Mouse (Mus musculus): ENCODE results near the gene Rasl12. TPM values are rescaled to one million over a fixed set of nuclear protein-coding genes. Genes with fewer than 3 reads are reported as not detected.

The Rasl12 gene
- 5.8 and 7.4 TPM in 2 replicates for polyA plus RNA-seq (2015; fragmentation: Nextera tagmentation; extraction: Ambion mirVana)

DNA sequence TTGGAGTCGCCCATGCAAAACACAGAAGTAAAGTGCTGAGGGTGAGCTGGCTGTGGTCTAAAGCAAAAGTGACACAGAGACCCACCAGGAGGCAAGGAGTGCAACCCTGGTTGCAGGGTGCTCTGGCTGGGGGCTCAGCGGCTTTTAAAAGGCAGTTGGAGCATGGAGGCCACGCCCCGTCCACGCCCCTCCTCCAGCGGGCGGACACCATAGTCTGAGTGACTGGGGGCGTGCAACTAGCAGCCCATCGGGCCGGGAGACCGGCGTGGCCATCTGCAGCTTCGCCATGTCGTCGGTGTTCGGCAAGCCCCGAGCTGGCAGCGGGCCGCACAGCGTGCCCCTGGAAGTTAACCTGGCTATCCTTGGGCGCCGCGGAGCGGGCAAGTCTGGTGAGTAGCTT, at the start of gene Rasl12:
TSS of gene Rasl12 (plus strand) at position 228 of the 400 bp plus-strand sequence.
- Histone ChIP-seq H3K4me2 (peak within 1 kb of the TSS; percentile 86), H3K27me3 (replicated peaks) (peaks cover 5% of the 10 kb centered on the region), H3K9me3 (replicated peaks) (no peaks in the 10 kb centered on the region), H3K27ac (replicated peaks) (no peak within 1 kb of the TSS), H3K9ac (replicated peaks) (peak within 1 kb of the TSS; percentile 48), H3K4me3 (replicated peaks) (peak within 1 kb of the TSS; percentile 49), H3K4me1 (peaks cover 11% of the 10 kb centered on the region), H3K36me3 (no peaks in the 10 kb centered on the region)
- ATAC-seq (ENCODE audit: low FRiP score): peak; percentile 66; the same call in 1 of the 2 replicates
- under 1% methylated on average over 22 of the region's 24 CpGs for WGBS

DNA sequence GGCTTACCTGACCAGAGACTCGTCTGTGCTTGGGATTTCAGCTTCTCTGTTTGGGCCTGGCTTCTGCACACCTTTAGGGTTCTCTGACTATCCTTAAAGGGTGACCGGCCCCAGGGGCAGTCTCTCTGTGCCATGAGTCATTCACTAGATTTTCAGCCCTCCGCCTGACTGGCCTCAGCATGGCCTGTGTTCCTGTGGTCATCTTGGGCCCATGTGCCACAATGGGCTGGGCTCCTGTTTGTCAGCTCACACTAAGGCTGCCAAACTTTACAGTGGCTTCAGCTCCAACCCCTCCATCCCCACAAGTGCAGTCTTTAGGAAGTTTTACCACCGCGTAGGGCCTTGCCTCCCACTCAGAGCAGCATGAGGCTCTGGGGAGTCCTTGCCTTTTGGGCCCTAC, 45.1 kb upstream of the Rasl12 start:
- H3K9me3 ChIP-seq (replicated peaks): no peaks in the 10 kb centered on the region
- no peak overlapping the region for H3K4me3 ChIP-seq (replicated peaks)
- no peaks in the 10 kb centered on the region for H3K27me3 ChIP-seq (replicated peaks)
- H3K4me2 ChIP-seq: no peak overlapping the region
- WGBS: 90% methylated on average over 5 of the region's 5 CpGs
- H3K4me1 ChIP-seq: peaks cover 13% of the 10 kb centered on the region
- no peak overlapping the region for H3K9ac ChIP-seq (replicated peaks)
- no peak for ATAC-seq (ENCODE audit: low FRiP score)
- no peak overlapping the region for H3K27ac ChIP-seq (replicated peaks)
- peaks cover 40% of the 10 kb centered on the region for H3K36me3 ChIP-seq

DNA sequence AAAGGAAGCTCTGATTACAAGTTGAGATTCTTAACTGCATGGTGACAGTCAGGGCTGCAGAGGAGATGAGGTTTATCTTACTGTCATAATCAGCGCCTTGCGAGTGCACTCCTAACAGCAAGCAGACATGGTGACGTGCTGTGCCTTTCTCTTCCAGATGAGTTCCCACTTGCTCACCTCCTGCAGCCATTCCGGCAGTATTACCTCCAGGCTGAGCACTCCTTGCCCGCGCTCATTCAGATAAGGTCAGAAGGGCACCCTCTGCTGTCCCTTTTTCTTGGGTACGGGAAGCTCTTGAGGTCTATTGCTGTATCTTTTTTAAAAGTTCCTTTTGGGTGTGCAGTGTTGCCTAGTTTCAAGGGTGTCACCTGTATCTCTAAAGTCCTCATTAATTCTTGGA, 41.7 kb upstream of the Rasl12 start:
- 93% methylated on average over 7 of the region's 7 CpGs for WGBS
- peaks cover 70% of the 10 kb centered on the region for H3K36me3 ChIP-seq

DNA sequence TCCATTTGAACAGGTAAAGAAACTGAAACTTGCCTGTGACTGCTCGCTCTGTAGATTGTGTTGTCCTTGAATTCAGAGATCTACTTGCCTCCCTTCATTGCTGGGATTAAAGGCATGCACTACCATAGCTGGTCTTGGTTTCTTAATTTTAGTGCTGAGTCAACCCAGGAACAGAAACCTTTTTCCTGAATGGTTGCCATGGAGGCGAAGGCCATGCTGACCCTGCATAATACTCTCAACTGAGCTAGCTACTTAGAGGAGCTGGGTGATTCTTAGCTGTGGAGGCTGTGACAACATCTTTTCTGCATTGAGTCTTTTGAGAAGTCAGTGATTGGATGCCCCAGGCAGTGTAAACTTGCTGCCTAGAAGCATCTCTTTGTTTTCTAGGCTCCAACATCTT, 41.3 kb upstream of the Rasl12 start:
- H3K9me3 ChIP-seq (replicated peaks): no peaks in the 10 kb centered on the region
- no peak overlapping the region for H3K4me3 ChIP-seq (replicated peaks)
- no peak overlapping the region for H3K27ac ChIP-seq (replicated peaks)
- 94% methylated on average over 2 of the region's 2 CpGs for WGBS
- peaks cover 75% of the 10 kb centered on the region for H3K36me3 ChIP-seq
- no peak overlapping the region for H3K4me2 ChIP-seq
- H3K4me1 ChIP-seq: no peaks in the 10 kb centered on the region; the same call in 1 of the 2 replicates
- H3K27me3 ChIP-seq (replicated peaks): no peaks in the 10 kb centered on the region
- H3K9ac ChIP-seq (replicated peaks): no peak overlapping the region
- ATAC-seq (ENCODE audit: low FRiP score): no peak

More for the DNA sequence above, 41.7 kb upstream of the Rasl12 start:
- ATAC-seq (ENCODE audit: low FRiP score): no peak
- Histone ChIP-seq H3K9me3 (replicated peaks) (no peaks in the 10 kb centered on the region), H3K27me3 (replicated peaks) (no peaks in the 10 kb centered on the region), H3K4me3 (replicated peaks) (no peak overlapping the region), H3K9ac (replicated peaks) (no peak overlapping the region), H3K4me1 (no peaks in the 10 kb centered on the region; the same call in 1 of the 2 replicates), H3K27ac (replicated peaks) (no peak overlapping the region), H3K4me2 (no peak overlapping the region)

DNA sequence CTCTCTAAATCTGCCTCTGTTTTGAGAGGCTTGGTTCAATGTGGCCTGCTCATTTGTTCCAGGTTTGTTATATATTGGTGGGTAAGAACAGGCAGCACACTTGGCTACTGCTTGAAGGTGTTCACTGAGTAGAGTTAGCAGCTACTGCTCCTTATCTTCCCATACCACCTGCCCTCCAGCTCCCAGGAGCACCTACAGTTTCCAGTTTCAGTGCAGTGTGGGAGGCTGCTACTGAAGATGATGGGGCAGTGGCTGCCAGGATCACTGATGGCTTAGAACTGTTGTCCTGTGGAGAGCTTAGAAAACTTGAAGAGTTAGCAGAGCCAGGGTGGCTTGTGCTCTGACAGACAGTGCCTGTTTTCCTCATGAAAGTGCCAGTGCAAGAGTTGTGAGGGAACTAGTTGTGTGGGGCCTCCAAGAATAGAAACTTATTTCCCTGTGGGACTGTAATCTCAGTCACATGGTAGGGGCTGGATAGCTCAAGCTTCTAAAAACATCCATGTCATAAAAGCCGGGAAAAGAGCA, 39.3 kb upstream of the Rasl12 start:
- no peak overlapping the region for H3K4me2 ChIP-seq
- ATAC-seq (ENCODE audit: low FRiP score): no peak
- H3K27ac ChIP-seq (replicated peaks): no peak overlapping the region
- no peak overlapping the region for H3K9ac ChIP-seq (replicated peaks)
- WGBS: 90% methylated on average over 1 of the region's 1 CpGs
- no peak overlapping the region for H3K4me3 ChIP-seq (replicated peaks)
- H3K4me1 ChIP-seq: no peaks in the 10 kb centered on the region
- no peaks in the 10 kb centered on the region for H3K9me3 ChIP-seq (replicated peaks)
- no peaks in the 10 kb centered on the region for H3K27me3 ChIP-seq (replicated peaks)
- H3K36me3 ChIP-seq: peaks cover 84% of the 10 kb centered on the region

DNA sequence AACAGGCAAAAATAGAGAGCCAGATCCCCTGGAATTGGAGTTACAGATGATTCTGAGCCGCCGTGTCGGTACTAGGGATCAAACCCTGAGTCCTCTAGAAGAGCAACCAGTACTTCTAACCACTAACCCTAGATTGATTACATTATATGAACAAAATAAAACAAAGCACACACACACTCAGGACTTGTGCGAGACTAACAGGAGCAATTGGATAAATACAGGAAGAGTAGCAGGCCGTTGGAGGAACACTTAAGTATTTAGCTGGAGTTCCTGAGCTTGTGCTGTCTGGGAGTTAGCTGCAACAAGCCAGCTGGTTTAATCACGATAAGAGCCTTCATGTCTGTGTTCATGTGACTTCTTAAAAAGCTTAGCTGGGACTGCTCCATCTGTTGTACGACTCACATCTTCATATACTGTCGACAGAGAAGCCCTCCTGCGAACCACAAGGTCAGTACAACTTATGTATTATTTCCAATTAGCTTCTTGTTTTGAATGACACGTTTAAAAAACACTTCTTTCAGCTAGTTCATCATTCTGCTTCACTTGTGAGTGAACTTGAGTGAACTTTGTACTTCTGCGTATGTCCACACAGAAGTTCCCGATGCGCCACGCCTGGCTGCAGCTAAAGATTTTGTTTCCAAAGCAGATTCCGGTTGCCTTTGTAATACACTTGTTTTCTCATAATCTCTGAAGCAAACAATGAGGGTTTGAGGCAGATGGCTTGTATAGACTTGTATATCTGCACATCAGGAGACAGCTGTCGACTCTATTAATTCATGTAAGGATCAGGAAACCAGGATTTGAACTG, 37.5 kb upstream of the Rasl12 start, which contains the start of gene Ubap1l:
TSS of gene Ubap1l (plus strand) at position 401 of the 808 bp plus-strand sequence.
- no peaks in the 10 kb centered on the region for H3K4me1 ChIP-seq
- H3K9me3 ChIP-seq (replicated peaks): no peaks in the 10 kb centered on the region
- H3K27me3 ChIP-seq (replicated peaks): no peaks in the 10 kb centered on the region
- no peak within 1 kb of the TSS for H3K9ac ChIP-seq (replicated peaks)
- H3K4me2 ChIP-seq: no peak within 1 kb of the TSS
- H3K36me3 ChIP-seq: peaks cover 79% of the 10 kb centered on the region
- no peak within 1 kb of the TSS for H3K4me3 ChIP-seq (replicated peaks)
- no peak for ATAC-seq (ENCODE audit: low FRiP score)
- no peak within 1 kb of the TSS for H3K27ac ChIP-seq (replicated peaks)
- 92% methylated on average over 16 of the region's 16 CpGs for WGBS

DNA sequence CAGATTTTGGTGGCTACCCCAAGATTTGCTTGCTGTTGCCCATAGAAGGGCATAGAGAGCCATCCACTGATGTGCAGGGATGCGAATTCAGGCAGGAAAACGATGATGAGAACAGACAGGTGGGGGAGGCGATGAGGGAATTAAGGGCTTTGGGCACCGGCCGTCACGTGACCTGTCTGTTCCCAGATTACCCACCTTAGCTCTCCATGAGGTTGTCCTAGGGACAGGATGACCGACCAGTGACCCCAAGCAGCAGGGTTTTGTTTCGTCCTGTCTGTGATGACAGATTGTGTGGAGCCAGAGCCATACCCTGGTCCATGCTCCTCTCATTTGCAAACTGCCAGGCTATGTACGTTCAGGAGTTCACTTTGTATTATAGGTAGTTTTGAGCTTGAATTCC, 34.6 kb upstream of the Rasl12 start:
- no peak overlapping the region for H3K4me2 ChIP-seq
- ATAC-seq (ENCODE audit: low FRiP score): no peak
- WGBS: 65% methylated on average over 9 of the region's 9 CpGs
- no peaks in the 10 kb centered on the region for H3K9me3 ChIP-seq (replicated peaks)
- peaks cover 57% of the 10 kb centered on the region for H3K36me3 ChIP-seq
- H3K27ac ChIP-seq (replicated peaks): no peak overlapping the region
- H3K4me1 ChIP-seq: no peaks in the 10 kb centered on the region
- no peak overlapping the region for H3K9ac ChIP-seq (replicated peaks)
- H3K27me3 ChIP-seq (replicated peaks): no peaks in the 10 kb centered on the region
- no peak overlapping the region for H3K4me3 ChIP-seq (replicated peaks)

DNA sequence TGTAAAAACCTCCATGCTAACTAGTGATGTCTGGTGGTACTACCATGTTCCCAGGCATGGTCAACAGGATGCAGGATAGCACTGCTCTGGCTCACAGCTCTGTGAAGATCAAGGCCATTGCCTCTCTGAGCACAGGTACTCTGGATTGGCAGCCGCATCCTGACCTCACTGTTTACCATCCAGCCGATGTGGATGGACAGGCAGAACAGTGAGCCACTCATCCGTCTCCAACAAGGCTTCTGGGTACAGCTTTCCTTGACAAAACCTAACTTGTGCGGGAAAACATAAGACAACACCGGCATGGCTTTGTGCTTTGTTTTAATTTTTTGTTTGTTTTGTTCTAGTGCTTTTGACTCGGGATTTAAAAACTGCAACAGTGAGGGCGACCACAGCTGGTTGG, 32.6 kb upstream of the Rasl12 start:
- Histone ChIP-seq H3K9me3 (replicated peaks) (no peaks in the 10 kb centered on the region), H3K9ac (replicated peaks) (no peak overlapping the region)
- ATAC-seq (ENCODE audit: low FRiP score): no peak

DNA sequence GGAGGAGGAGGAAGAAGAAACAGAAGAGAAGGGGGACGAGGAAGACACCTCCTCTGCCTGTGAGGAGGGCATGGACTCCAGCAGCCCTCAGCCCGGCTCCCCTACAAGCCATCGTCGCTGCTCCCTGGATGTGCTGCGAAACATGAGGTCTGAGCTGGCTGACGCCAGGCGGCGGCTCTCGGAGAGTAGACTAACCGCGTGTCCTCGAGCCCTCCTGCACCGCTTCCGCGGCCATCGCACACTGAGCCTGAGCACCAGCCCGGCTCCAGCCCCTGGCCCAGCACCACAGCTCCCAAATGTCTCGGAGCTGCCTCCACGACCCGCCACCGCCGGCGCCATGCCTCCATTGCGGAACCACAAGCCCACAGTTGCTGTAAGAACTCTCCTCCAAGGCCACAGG, 26.6 kb upstream of the Rasl12 start:
- Histone ChIP-seq H3K27me3 (replicated peaks) (no peaks in the 10 kb centered on the region), H3K4me3 (replicated peaks) (no peak overlapping the region), H3K9ac (replicated peaks) (no peak overlapping the region), H3K36me3 (peaks cover 22% of the 10 kb centered on the region), H3K27ac (replicated peaks) (no peak overlapping the region), H3K4me1 (no peaks in the 10 kb centered on the region), H3K4me2 (no peak overlapping the region), H3K9me3 (replicated peaks) (no peaks in the 10 kb centered on the region)
- ATAC-seq (ENCODE audit: low FRiP score): no peak
- WGBS: 83% methylated on average over 24 of the region's 24 CpGs

More for the DNA sequence above, 32.6 kb upstream of the Rasl12 start:
- H3K27me3 ChIP-seq (replicated peaks): no peaks in the 10 kb centered on the region
- peaks cover 45% of the 10 kb centered on the region for H3K36me3 ChIP-seq
- H3K4me3 ChIP-seq (replicated peaks): no peak overlapping the region
- H3K4me1 ChIP-seq: no peaks in the 10 kb centered on the region
- no peak overlapping the region for H3K4me2 ChIP-seq
- WGBS: 91% methylated on average over 7 of the region's 7 CpGs
- no peak overlapping the region for H3K27ac ChIP-seq (replicated peaks)

DNA sequence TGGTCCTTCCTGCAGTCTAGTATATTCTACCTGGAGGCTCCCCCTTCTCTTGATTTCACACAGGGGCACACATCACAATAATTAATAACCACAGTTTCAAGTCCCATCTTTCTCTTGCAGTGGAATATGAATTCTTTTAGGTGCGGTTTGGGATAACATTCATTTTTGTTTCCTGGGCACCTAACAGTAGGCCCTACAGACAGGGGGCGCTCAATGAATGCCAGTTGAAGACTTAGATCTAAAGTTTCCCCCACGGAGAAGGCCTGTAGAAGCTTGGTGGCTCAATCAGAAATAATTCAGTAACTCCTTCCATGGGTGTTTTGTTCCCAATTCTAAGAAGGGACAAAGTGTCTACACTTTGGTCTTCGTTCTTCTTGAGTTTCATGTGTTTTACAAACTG, 25.9 kb upstream of the Rasl12 start:
- peaks cover 25% of the 10 kb centered on the region for H3K36me3 ChIP-seq
- 73% methylated on average over 4 of the region's 4 CpGs for WGBS
- no peak for ATAC-seq (ENCODE audit: low FRiP score)

DNA sequence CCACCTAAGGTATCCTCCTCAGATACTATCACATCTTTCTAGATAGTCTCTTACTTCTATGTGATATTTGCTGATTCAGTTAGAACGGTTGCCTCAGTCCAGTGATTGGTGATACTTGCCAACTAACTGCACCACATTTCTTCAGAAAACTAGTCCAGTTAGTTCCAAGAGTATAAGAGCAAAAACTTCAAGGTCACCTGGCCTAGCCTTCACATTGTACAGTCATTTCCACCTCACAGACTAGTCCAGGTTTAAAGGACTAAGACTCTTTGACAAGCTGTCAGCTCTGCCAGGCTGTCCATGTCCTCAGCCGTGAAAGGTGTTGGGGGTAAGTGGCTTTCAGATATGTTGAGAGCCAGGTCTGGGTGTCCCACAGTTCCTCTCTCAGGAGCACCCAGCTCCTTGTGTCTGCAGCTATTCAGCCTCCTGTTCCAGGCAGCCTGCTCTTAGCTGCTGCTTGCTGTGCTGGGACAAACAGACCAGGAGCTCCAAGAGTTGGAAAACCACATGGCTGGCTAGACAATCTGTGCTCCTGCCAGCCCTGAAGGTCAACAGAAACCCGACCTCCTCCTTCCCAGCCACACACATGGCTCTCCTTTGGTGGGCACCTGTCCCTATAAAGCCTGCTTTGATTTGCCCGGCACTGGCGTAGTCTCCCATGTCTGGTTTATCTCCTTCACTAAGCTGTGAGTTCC, 23.7 kb upstream of the Rasl12 start:
- Histone ChIP-seq H3K27ac (replicated peaks) (no peak overlapping the region), H3K4me2 (no peak overlapping the region), H3K36me3 (peaks cover 20% of the 10 kb centered on the region), H3K9ac (replicated peaks) (no peak overlapping the region), H3K27me3 (replicated peaks) (no peaks in the 10 kb centered on the region), H3K4me3 (replicated peaks) (no peak overlapping the region), H3K9me3 (replicated peaks) (no peaks in the 10 kb centered on the region), H3K4me1 (no peaks in the 10 kb centered on the region)
- 90% methylated on average over 5 of the region's 5 CpGs for WGBS
- ATAC-seq (ENCODE audit: low FRiP score): no peak

More for the DNA sequence above, 25.9 kb upstream of the Rasl12 start:
- no peak overlapping the region for H3K9ac ChIP-seq (replicated peaks)
- no peak overlapping the region for H3K27ac ChIP-seq (replicated peaks)
- H3K4me3 ChIP-seq (replicated peaks): no peak overlapping the region
- no peaks in the 10 kb centered on the region for H3K27me3 ChIP-seq (replicated peaks)
- H3K9me3 ChIP-seq (replicated peaks): no peaks in the 10 kb centered on the region
- no peak overlapping the region for H3K4me2 ChIP-seq
- H3K4me1 ChIP-seq: no peaks in the 10 kb centered on the region

Measured in neural tube, embryonic 15.5 days (tissue).